Mouse (Mus musculus): ENCODE measurements around the gene Dyrk1b. TPM values are rescaled to one million over a fixed set of nuclear protein-coding genes. Genes with fewer than 3 reads are reported as not detected.
"Not testable (repeated sequence)": the region's sequence is repeated elsewhere in the genome, so short reads cannot be mapped to it uniquely, and the experiment has no call there.

Dyrk1b gene
- total RNA-seq (2021), result 10 to 100 TPM; 40.9 to 41.9 TPM
- long read RNA-seq, experiment 1, partial matches to known transcripts, result 2 of 6 reads
- long read RNA-seq, experiment 1, other reads (novel, unspliced or antisense), result 1 of 6 reads
- long read RNA-seq, experiment 2, partial matches to known transcripts, result 5 of 14 reads
- long read RNA-seq, experiment 2, other reads (novel, unspliced or antisense), result 2 of 14 reads

- peak; percentile 95 to 99 for DNase-seq (ENCODE audit: low spot score in 2 of 2)
These were observed at the start of gene Dyrk1b for GRCm38 (mm10) chr7:28179228-28179627. TSS of gene Dyrk1b (plus strand) at chr7:28179469.

- DNase-seq (ENCODE audit: low spot score in 2 of 2), result peak in 1 of 2 experiments; percentile 18
These were observed 41.7 kb upstream of the Dyrk1b start for GRCm38 (mm10) chr7:28137613-28138012.

- peak; percentile 36 to 49 for DNase-seq (ENCODE audit: low spot score in 2 of 2)
These were observed 31.0 kb upstream of the Dyrk1b start for GRCm38 (mm10) chr7:28148263-28148662.

- DNase-seq (ENCODE audit: low spot score in 2 of 2), result no peak
These were observed 29.4 kb upstream of the Dyrk1b start for GRCm38 (mm10) chr7:28149841-28150240.

GRCm38 (mm10) chr7:28151584-28152221 is 27.6 kb upstream of the Dyrk1b start:
- DNase-seq (ENCODE audit: low spot score in 2 of 2), result peak in 1 of 2 experiments; percentile 42

GRCm38 (mm10) chr7:28153595-28153994 is 25.7 kb upstream of the Dyrk1b start:
- DNase-seq (ENCODE audit: low spot score in 2 of 2), result not testable (repeated sequence)

GRCm38 (mm10) chr7:28159292-28159691 is 20.0 kb upstream of the Dyrk1b start:
- DNase-seq (ENCODE audit: low spot score in 2 of 2), result no peak

- DNase-seq (ENCODE audit: low spot score in 2 of 2), result no peak
These were observed 19.4 kb upstream of the Dyrk1b start for GRCm38 (mm10) chr7:28159893-28160292.

- no peak for DNase-seq (ENCODE audit: low spot score in 2 of 2)
These were observed 18.0 kb upstream of the Dyrk1b start for GRCm38 (mm10) chr7:28161163-28161749.

GRCm38 (mm10) chr7:28165406-28165805 is 13.9 kb upstream of the Dyrk1b start:
- DNase-seq (ENCODE audit: low spot score in 2 of 2), result no peak

- peak in 1 of 2 experiments; percentile 62 for DNase-seq (ENCODE audit: low spot score in 2 of 2)
These were observed 10.8 kb upstream of the Dyrk1b start for GRCm38 (mm10) chr7:28168320-28169115.

GRCm38 (mm10) chr7:28169489-28170422 is 9.5 kb upstream of the Dyrk1b start, which contains the start of gene Fbl:
TSS of gene Fbl (plus strand) at chr7:28169710.
- peak; percentile 67 to 80 for DNase-seq (ENCODE audit: low spot score in 2 of 2)

- DNase-seq (ENCODE audit: low spot score in 2 of 2), result no peak
These were observed 3.9 kb upstream of the Dyrk1b start for GRCm38 (mm10) chr7:28175358-28175757.

GRCm38 (mm10) chr7:28179741-28180377 is 590 bp downstream of the Dyrk1b start:
- DNase-seq (ENCODE audit: low spot score in 2 of 2), result peak; percentile 77 to 83

- DNase-seq (ENCODE audit: low spot score in 2 of 2), result no peak
These were observed 1.6 kb downstream of the Dyrk1b start for GRCm38 (mm10) chr7:28180890-28181289.

GRCm38 (mm10) chr7:28181376-28181775 is 2.1 kb downstream of the Dyrk1b start:
- no peak for DNase-seq (ENCODE audit: low spot score in 2 of 2)

- DNase-seq (ENCODE audit: low spot score in 2 of 2), result no peak
These were observed 3.1 kb downstream of the Dyrk1b start for GRCm38 (mm10) chr7:28182320-28182719.

- no peak for DNase-seq (ENCODE audit: low spot score in 2 of 2)
These were observed 6.6 kb downstream of the Dyrk1b start for GRCm38 (mm10) chr7:28185884-28186283.

- no peak for DNase-seq (ENCODE audit: low spot score in 2 of 2)
These were observed 7.4 kb downstream of the Dyrk1b start for GRCm38 (mm10) chr7:28186631-28187030.

- DNase-seq (ENCODE audit: low spot score in 2 of 2), result no peak
These were observed 12.2 kb downstream of the Dyrk1b start for GRCm38 (mm10) chr7:28191489-28191888.

All from adrenal gland, postnatal 4 days (tissue).